In the genomic region with DNA sequence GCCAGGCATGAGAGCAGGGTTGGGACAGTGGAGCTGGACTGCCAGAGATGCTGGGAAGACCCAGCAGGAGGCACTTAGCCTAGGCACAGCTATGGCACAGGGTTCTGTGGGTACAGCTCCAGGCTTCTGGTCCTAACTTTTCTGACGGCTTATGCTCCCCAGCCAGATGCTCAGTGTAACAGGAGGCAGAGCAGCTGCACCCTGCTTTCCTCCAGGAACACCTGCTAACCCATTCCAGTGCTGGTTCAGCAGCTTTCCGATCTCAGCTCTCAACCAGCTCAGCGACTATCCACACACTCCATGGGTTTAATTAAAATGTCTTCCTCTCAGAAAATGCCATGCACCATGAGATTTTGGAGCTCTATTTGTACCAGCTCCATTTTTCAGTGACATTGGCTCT, we compare ENCODE assay signal across 23 mouse cellular contexts. TPM values are rescaled to one million over a fixed set of nuclear protein-coding genes. Genes with fewer than 3 reads are reported as not detected.
DNase-seq lines count a peak whose midpoint lies in the region; ATAC-seq and TF ChIP-seq lines count a peak whose summit lies in the region.
"Had no signal": no experiment of that assay in that cellular context is flagged by ENCODE, and none has a peak within 500 bp of the region (broad histone marks: within the 10 kb centered on the region; RNA-seq: fewer than 3 reads in every experiment).

No protein-coding gene starts in this region.

- 0 out of 2 replicates have a peak overlapping the region, but pooled peaks have one; percentile 5 for H3K4me3 ChIP-seq in gastrocnemius, adult 2 months
- H3K4me3 ChIP-seq in liver, embryonic 12.5 days: no peak overlapping the region
- H3K4me3 ChIP-seq in liver, postnatal 0 days (ENCODE audit: low read depth, low read length): no peak overlapping the region
- H3K4me3 ChIP-seq in olfactory bulb, adult 2 months (ENCODE audit: insufficient read depth, low read depth, low read length): no peak overlapping the region
- H3K4me3 ChIP-seq: embryonic facial prominence, embryonic 13.5 days; forebrain, embryonic 10.5 days; forebrain, embryonic 15.5 days; heart, embryonic 13.5 days; hindbrain, embryonic 12.5 days had no signal

- H3K9me3 ChIP-seq in liver, embryonic 12.5 days (replicated peaks): no peaks in the 10 kb centered on the region
- no peaks in the 10 kb centered on the region for H3K9me3 ChIP-seq in liver, postnatal 0 days (ENCODE audit: low read length)
- H3K9me3 ChIP-seq: embryonic facial prominence, embryonic 13.5 days; forebrain, embryonic 10.5 days; forebrain, embryonic 15.5 days; heart, embryonic 13.5 days; hindbrain, embryonic 12.5 days had no signal

- ATAC-seq in liver, embryonic 12.5 days: no peak
- no peak for ATAC-seq in liver, postnatal 0 days
- ATAC-seq: activated CD4-positive, CD25-positive, alpha-beta regulatory T cell, adult 4 months; forebrain, embryonic 15.5 days; hindbrain, embryonic 16.5 days; Patski had no signal

- no peak for TF ChIP-seq CTCF in gastrocnemius, adult 2 months (IDR thresholded peaks at IDR 0.05)
- TF ChIP-seq CTCF in liver, postnatal 0 days (IDR thresholded peaks at IDR 0.05; ENCODE audit: low read depth): no peak
- no peak for TF ChIP-seq CTCF in brain, embryonic 14.5 days (IDR thresholded peaks at IDR 0.05; ENCODE audit: borderline replicate concordance, extremely low read depth, insufficient read depth, insufficient read length)
- no peak for TF ChIP-seq CTCF in olfactory bulb, adult 2 months (IDR thresholded peaks at IDR 0.05; ENCODE audit: insufficient read depth, low read depth, low read length)

- H3K4me2 ChIP-seq in liver, embryonic 12.5 days: no peak overlapping the region
- no peak overlapping the region for H3K4me2 ChIP-seq in liver, postnatal 0 days (ENCODE audit: low read depth, low read length)
- H3K4me2 ChIP-seq: embryonic facial prominence, embryonic 13.5 days; forebrain, embryonic 15.5 days; heart, embryonic 13.5 days; hindbrain, embryonic 12.5 days had no signal

- H3K27ac ChIP-seq in gastrocnemius, adult 2 months: peak overlapping the region; percentile 87
- H3K27ac ChIP-seq in liver, embryonic 12.5 days: 0 out of 2 replicates have a peak overlapping the region, but pooled peaks have one; percentile 12
- H3K27ac ChIP-seq in liver, postnatal 0 days (ENCODE audit: low read depth): no peak overlapping the region
- peak overlapping the region; percentile 36; the same call in 1 of the 2 replicates for H3K27ac ChIP-seq in olfactory bulb, adult 2 months (ENCODE audit: insufficient read depth, low read depth, low read length)
- H3K27ac ChIP-seq: embryonic facial prominence, embryonic 13.5 days; forebrain, embryonic 10.5 days; forebrain, embryonic 15.5 days; heart, embryonic 13.5 days; hindbrain, embryonic 12.5 days had no signal

- H3K9ac ChIP-seq in liver, embryonic 12.5 days: 0 out of 2 replicates have a peak overlapping the region, but pooled peaks have one; percentile 12
- H3K9ac ChIP-seq in liver, postnatal 0 days (replicated peaks): no peak overlapping the region
- H3K9ac ChIP-seq: embryonic facial prominence, embryonic 13.5 days; forebrain, embryonic 15.5 days; heart, embryonic 13.5 days; hindbrain, embryonic 12.5 days had no signal

- no peaks in the 10 kb centered on the region for H3K27me3 ChIP-seq in liver, embryonic 12.5 days (replicated peaks)
- no peaks in the 10 kb centered on the region for H3K27me3 ChIP-seq in liver, postnatal 0 days (ENCODE audit: insufficient read depth, low read length)
- H3K27me3 ChIP-seq: CH12.LX; embryonic facial prominence, embryonic 13.5 days; forebrain, embryonic 15.5 days; heart, embryonic 13.5 days; hindbrain, embryonic 12.5 days; Patski had no signal

- no peak for TF ChIP-seq EP300 in liver, postnatal 0 days (IDR thresholded peaks at IDR 0.05; ENCODE audit: low read depth)

- intact Hi-C loops in gastrocnemius, adult 2 months (cut with DNase I): no loop called here
- intact Hi-C loops in gastrocnemius, postnatal 36 days (cut with DNase I): no loop called here
- intact Hi-C loops in heart, postnatal 14 days (cut with DNase I): no loop called here

- WGBS in liver, embryonic 12.5 days (ENCODE audit: insufficient replicate concordance): 74% methylated on average over 3 of the region's 3 CpGs
- WGBS in liver, postnatal 0 days (ENCODE audit: insufficient replicate concordance): 81% methylated on average over 3 of the region's 3 CpGs
- 38% methylated on average over 3 of the region's 3 CpGs for WGBS in olfactory bulb, adult 2 months

- peak; percentile 56 for DNase-seq in gastrocnemius, adult 2 months
- no peak for DNase-seq in gastrocnemius, postnatal 36 days
- no peak for DNase-seq in liver, postnatal 0 days
- DNase-seq in brain, embryonic 14.5 days (ENCODE audit: low read depth): peak; percentile 6
- DNase-seq in heart, postnatal 14 days: no peak
- DNase-seq: adrenal gland, postnatal 14 days; cerebellum, adult 11 months; cerebellum, adult 8-10 months; cerebellum, postnatal 14 days; gastrocnemius, postnatal 25 days; heart, adult 11 months; heart, postnatal 4 days had no signal

- TF ChIP-seq POLR2A in brain, embryonic 14.5 days (IDR thresholded peaks at IDR 0.05; ENCODE audit: borderline replicate concordance, extremely low read depth, insufficient read depth, insufficient read length, poor library complexity, severe bottlenecking): no peak
- no peak for TF ChIP-seq POLR2A in olfactory bulb, adult 2 months (IDR thresholded peaks at IDR 0.05; ENCODE audit: insufficient read depth, low read depth, low read length)

- H3K36me3 ChIP-seq in liver, embryonic 12.5 days: peaks cover 73% of the 10 kb centered on the region
- peaks cover 30% of the 10 kb centered on the region for H3K36me3 ChIP-seq in liver, postnatal 0 days (replicated peaks; ENCODE audit: insufficient read depth, low read length)

- H3K4me1 ChIP-seq in liver, embryonic 12.5 days: peaks cover 26% of the 10 kb centered on the region
- H3K4me1 ChIP-seq in liver, postnatal 0 days (ENCODE audit: insufficient read depth): 0 out of 2 replicates have a peak, but pooled peaks cover 5% of the 10 kb centered on the region
- peaks cover 14% of the 10 kb centered on the region for H3K4me1 ChIP-seq in olfactory bulb, adult 2 months (ENCODE audit: control insufficient read depth, insufficient read depth, low read length)
- H3K4me1 ChIP-seq: embryonic facial prominence, embryonic 13.5 days; forebrain, embryonic 10.5 days; forebrain, embryonic 15.5 days; hindbrain, embryonic 12.5 days had no signal

RNA-seq across cellular contexts. Expression of gene Sun1, which starts 16.3 kb away (rescaled TPM):
- total RNA-seq in gastrocnemius, adult 2 months (2021): 10 to 100 TPM; 39.5 to 43.3 TPM
- 10 to 100 TPM; 32.6 to 37.6 TPM for total RNA-seq in gastrocnemius, postnatal 36 days (2021)
- 31.7 and 34.6 TPM in 2 replicates for polyA plus RNA-seq in liver, embryonic 12.5 days (2016; fragmentation: Nextera tagmentation; extraction: Ambion mirVana)
- 7.9 and 8.6 TPM in 2 replicates for polyA plus RNA-seq in liver, postnatal 0 days (2015; fragmentation: Nextera tagmentation; extraction: Ambion mirVana)
- 72.7 and 75.2 TPM in 2 replicates for polyA plus RNA-seq in brain, embryonic 14.5 days (2012; rRNA removed)
- not detected in 2 replicates for polyA plus RNA-seq in olfactory bulb, adult 2 months (2012; ENCODE audit: insufficient read depth, insufficient read length, low replicate concordance, missing spikeins)
- total RNA-seq in heart, postnatal 14 days (2021): 10 to 100 TPM; 44.7 to 49.5 TPM

RNA-seq across cellular contexts. Expression of gene Get4, which starts 35.4 kb away (rescaled TPM):
- total RNA-seq in gastrocnemius, adult 2 months (2021): 10 to 100 TPM; 30.6 to 31.1 TPM
- 10 to 100 TPM; 28.3 to 29.4 TPM for total RNA-seq in gastrocnemius, postnatal 36 days (2021)
- 162 and 165 TPM in 2 replicates for polyA plus RNA-seq in liver, embryonic 12.5 days (2016; fragmentation: Nextera tagmentation; extraction: Ambion mirVana)
- 92.7 and 97.5 TPM in 2 replicates for polyA plus RNA-seq in liver, postnatal 0 days (2015; fragmentation: Nextera tagmentation; extraction: Ambion mirVana)
- 93.2 and 122 TPM in 2 replicates for polyA plus RNA-seq in brain, embryonic 14.5 days (2012; rRNA removed)
- not detected in 2 replicates for polyA plus RNA-seq in olfactory bulb, adult 2 months (2012; ENCODE audit: insufficient read depth, insufficient read length, low replicate concordance, missing spikeins)
- 10 to 100 TPM; 42.6 to 48.1 TPM for total RNA-seq in heart, postnatal 14 days (2021)

Comparison
In these comparisons a context has a peak if more than half of its experiments do, and no peak if none do; other contexts are left out.
1. DNase-seq: peak in gastrocnemius, adult 2 months (single experiment) and brain, embryonic 14.5 days (single experiment); none in gastrocnemius, postnatal 36 days (0 of 2), liver, postnatal 0 days (single experiment) and heart, postnatal 14 days (0 of 2).
2. RNA of gene Get4, which starts 35.4 kb away (polyA plus RNA-seq): 162 to 165 TPM in liver, embryonic 12.5 days, 92.7 to 97.5 TPM in liver, postnatal 0 days and 93.2 to 122 TPM in brain, embryonic 14.5 days; not detected in olfactory bulb, adult 2 months; every median in the first group is over 10 times any median in the second.